In genomic region chr5:33542000-33542554, GRCm38 (mm10) we compare ENCODE assay signal across 8 mouse cellular contexts.
DNase-seq lines count a peak whose midpoint lies in the region; ATAC-seq and TF ChIP-seq lines count a peak whose summit lies in the region.

No protein-coding gene starts in this region.

- H3K27me3 ChIP-seq in liver, adult 2 months (ENCODE audit: control insufficient read depth, insufficient read depth, low read length) = no peaks in the 10 kb centered on the region
- peaks cover 66% of the 10 kb centered on the region for H3K27me3 ChIP-seq in liver, embryonic 12.5 days (replicated peaks)
- peaks cover 100% of the 10 kb centered on the region for H3K27me3 ChIP-seq in forebrain, embryonic 10.5 days (ENCODE audit: poor library complexity, severe bottlenecking)

- H3K79me2 ChIP-seq in liver, adult 2 months (ENCODE audit: control insufficient read depth, insufficient read depth, low read length) = no peaks in the 10 kb centered on the region

- no peak for TF ChIP-seq POLR2A in liver, adult 2 months (IDR thresholded peaks at IDR 0.05; ENCODE audit: extremely low read depth, insufficient read depth, low read length)

- peak; percentile 77 for TF ChIP-seq CTCF in liver, adult 2 months (IDR thresholded peaks at IDR 0.05; ENCODE audit: low read depth, low read length)

- no peak overlapping the region for H3K4me2 ChIP-seq in liver, embryonic 12.5 days

- no peak overlapping the region for H3K4me3 ChIP-seq in liver, adult 2 months (ENCODE audit: insufficient read depth, low read depth, low read length)
- H3K4me3 ChIP-seq in liver, embryonic 12.5 days = no peak overlapping the region
- H3K4me3 ChIP-seq in forebrain, embryonic 10.5 days = no peak overlapping the region

- no peak for DNase-seq in liver, adult 2 months (ENCODE audit: extremely low read depth, low read depth, low spot score)
- peak; percentile 11 for DNase-seq in cerebellum, adult 11 months
- DNase-seq in forebrain, embryonic 10.5 days (ENCODE audit: extremely low spot score, low spot score) = peak; percentile 66
- DNase-seq in layer of hippocampus, postnatal 10 days (ENCODE audit: low spot score in 2 of 2) = peak; percentile 66 to 71
- DNase-seq in urinary bladder, adult 2 months (ENCODE audit: low spot score) = no peak
- no peak for DNase-seq in right cerebral cortex, postnatal 4 days

- ATAC-seq in liver, embryonic 12.5 days = no peak
- no peak for ATAC-seq in megakaryocyte, adult 5-6 weeks (ENCODE audit: poor library complexity, severe bottlenecking)

- no peak overlapping the region for H3K27ac ChIP-seq in liver, adult 2 months (replicated peaks; ENCODE audit: insufficient read depth, low read depth, low read length)
- no peak overlapping the region for H3K27ac ChIP-seq in liver, embryonic 12.5 days
- H3K27ac ChIP-seq in forebrain, embryonic 10.5 days = no peak overlapping the region

- no peaks in the 10 kb centered on the region for H3K4me1 ChIP-seq in liver, adult 2 months (ENCODE audit: control insufficient read depth, insufficient read depth, low read length)
- H3K4me1 ChIP-seq in liver, embryonic 12.5 days = no peaks in the 10 kb centered on the region
- peaks cover 41% of the 10 kb centered on the region for H3K4me1 ChIP-seq in forebrain, embryonic 10.5 days

- H3K36me3 ChIP-seq in liver, adult 2 months (ENCODE audit: control insufficient read depth, insufficient read depth, low read length) = no peaks in the 10 kb centered on the region
- no peaks in the 10 kb centered on the region for H3K36me3 ChIP-seq in liver, embryonic 12.5 days
- H3K36me3 ChIP-seq in forebrain, embryonic 10.5 days (replicated peaks) = no peaks in the 10 kb centered on the region

- H3K9me3 ChIP-seq in liver, embryonic 12.5 days (replicated peaks) = no peaks in the 10 kb centered on the region
- H3K9me3 ChIP-seq in forebrain, embryonic 10.5 days = no peaks in the 10 kb centered on the region

- 86% methylated on average over 11 of the region's 11 CpGs for WGBS in liver, adult 2 months
- WGBS in liver, embryonic 12.5 days (ENCODE audit: insufficient replicate concordance) = 72% methylated on average over 11 of the region's 11 CpGs
- 32% methylated on average over 11 of the region's 11 CpGs for WGBS in forebrain, embryonic 10.5 days

- H3K9ac ChIP-seq in liver, adult 2 months (ENCODE audit: low read depth, low read length) = no peak overlapping the region
- H3K9ac ChIP-seq in liver, embryonic 12.5 days = no peak overlapping the region

Comparison
In these comparisons a context has a peak if more than half of its experiments do, and no peak if none do; other contexts are left out.
1. DNase-seq: peak in cerebellum, adult 11 months (single experiment), forebrain, embryonic 10.5 days (single experiment) and layer of hippocampus, postnatal 10 days (2 of 2); none in liver, adult 2 months (single experiment), urinary bladder, adult 2 months (single experiment) and right cerebral cortex, postnatal 4 days (single experiment).